Mouse (Mus musculus) A20 (cell line): ENCODE measurements around the gene Emx1.

Experiments
- DNase-seq: peaks from one replicate; pipeline ENCODE4 v3.0.0-alpha.2; 2011; ENCODE audit warnings: low read depth, low spot score

Emx1 gene

GRCm38 (mm10) chr6:85189361-85189760 lies 2.1 kb downstream of the Emx1 start:
- DNase-seq = no peak

- no peak for DNase-seq
Observed at GRCm38 (mm10) chr6:85189911-85190591, 2.8 kb downstream of the Emx1 start.

GRCm38 (mm10) chr6:85190671-85191070 lies 3.4 kb downstream of the Emx1 start:
- no peak for DNase-seq

- no peak for DNase-seq
Observed at GRCm38 (mm10) chr6:85191751-85192440, 4.7 kb downstream of the Emx1 start.

GRCm38 (mm10) chr6:85193381-85194318 lies 6.4 kb downstream of the Emx1 start:
- DNase-seq = no peak

GRCm38 (mm10) chr6:85197951-85198350 lies 10.7 kb downstream of the Emx1 start:
- no peak for DNase-seq

- no peak for DNase-seq
Observed at GRCm38 (mm10) chr6:85206182-85206938, 19.1 kb downstream of the Emx1 start.

GRCm38 (mm10) chr6:85206939-85207285 lies 19.7 kb downstream of the Emx1 start:
- no peak for DNase-seq

GRCm38 (mm10) chr6:85207345-85207744 lies 20.1 kb downstream of the Emx1 start:
- no peak for DNase-seq

- no peak for DNase-seq
Observed at GRCm38 (mm10) chr6:85209226-85209967, 22.2 kb downstream of the Emx1 start.

- no peak for DNase-seq
Observed at GRCm38 (mm10) chr6:85210686-85211085, 23.4 kb downstream of the Emx1 start.

GRCm38 (mm10) chr6:85218251-85218650 lies 31.0 kb downstream of the Emx1 start:
- DNase-seq = no peak

GRCm38 (mm10) chr6:85218684-85219445 lies 31.6 kb downstream of the Emx1 start:
- no peak for DNase-seq

- DNase-seq = no peak
Observed at GRCm38 (mm10) chr6:85219706-85220105, 32.5 kb downstream of the Emx1 start.

- no peak for DNase-seq
Observed at GRCm38 (mm10) chr6:85220917-85221316, 33.7 kb downstream of the Emx1 start.

GRCm38 (mm10) chr6:85222551-85222950 lies 35.3 kb downstream of the Emx1 start:
- DNase-seq = no peak

- DNase-seq = no peak
Observed at GRCm38 (mm10) chr6:85223498-85224150, 36.4 kb downstream of the Emx1 start.

GRCm38 (mm10) chr6:85224442-85224891 lies 37.2 kb downstream of the Emx1 start:
- DNase-seq = no peak

- DNase-seq = no peak
Observed at GRCm38 (mm10) chr6:85226570-85226969, 39.3 kb downstream of the Emx1 start.
